Mouse (Mus musculus) neural tube, embryonic 14.5 days (tissue): ENCODE measurements around the gene Scamp2. TPM values are rescaled to one million over a fixed set of nuclear protein-coding genes. Genes with fewer than 3 reads are reported as not detected.

Source experiments
- ATAC-seq: fragments of 200-750 bp; cut with Nextera tagmentation; 2 replicates; pipeline ENCODE4 v1.8.0; 2017; ENCODE audit warnings: low read depth, mild to moderate bottlenecking, moderate TSS enrichment, moderate library complexity
- H3K27ac ChIP-seq: fragments of 300-500 bp; sonication (generic); 2 replicates; pipeline ENCODE4 v1.5.1; 2014; ENCODE audit warnings: low read depth, mild to moderate bottlenecking, control low read depth, low read length, moderate library complexity, mixed read lengths
- H3K27me3 ChIP-seq: fragments of 300-500 bp; sonication (generic); 2 replicates; pipeline ENCODE4 v1.6.1; 2014; ENCODE audit warnings: low read length; ENCODE audit not compliant: control insufficient read depth, insufficient read depth
- H3K36me3 ChIP-seq: fragments of 300-500 bp; sonication (generic); 2 replicates; pipeline ENCODE4 v1.6.1; 2014; ENCODE audit warnings: low read length, mixed read lengths; ENCODE audit not compliant: control insufficient read depth, insufficient read depth
- H3K4me1 ChIP-seq: fragments of 300-500 bp; sonication (generic); 2 replicates; pipeline ENCODE4 v1.6.1; 2014; ENCODE audit warnings: low read length; ENCODE audit not compliant: control insufficient read depth, insufficient read depth
- H3K4me2 ChIP-seq: fragments of 300-500 bp; sonication (generic); 2 replicates; pipeline ENCODE4 v1.6.1; 2014; ENCODE audit warnings: mild to moderate bottlenecking, low read depth, low read length, control low read depth
- H3K4me3 ChIP-seq: fragments of 300-500 bp; sonication (generic); 2 replicates; pipeline ENCODE4 v1.5.1; 2014; ENCODE audit warnings: low read depth, low read length, control low read depth, mixed read lengths
- H3K9ac ChIP-seq: fragments of 300-500 bp; sonication (generic); replicated peaks from 2 replicates; pipeline ENCODE4 v1.6.1; 2014; ENCODE audit warnings: low read depth, mild to moderate bottlenecking, control low read depth, low read length, mixed read lengths
- H3K9me3 ChIP-seq: fragments of 300-500 bp; sonication (generic); 2 replicates; pipeline ENCODE4 v1.6.1; 2016; ENCODE audit warnings: low read length; ENCODE audit not compliant: control insufficient read depth
- WGBS: fragments of 180-500 bp; shearing (Covaris S2); extraction: QIAGEN DNeasy Blood & Tissue Kit; methylation state at CpG from one replicate; pipeline ENCODE4 v1.1.7; 2014; 5-methylcytosine and 5-hydroxymethylcytosine counted together
- polyA plus RNA-seq: library from polyadenylated mRNA; unstranded; fragments of >200 nt; fragmentation: Nextera tagmentation; extraction: Ambion mirVana; gene quantifications from 2 replicates; pipeline ENCODE4 v1.2.1, GENCODE M21; 2014

Gene Scamp2
- polyA plus RNA-seq, 1 experiment from 2014 or later = 46.1 TPM

DNA sequence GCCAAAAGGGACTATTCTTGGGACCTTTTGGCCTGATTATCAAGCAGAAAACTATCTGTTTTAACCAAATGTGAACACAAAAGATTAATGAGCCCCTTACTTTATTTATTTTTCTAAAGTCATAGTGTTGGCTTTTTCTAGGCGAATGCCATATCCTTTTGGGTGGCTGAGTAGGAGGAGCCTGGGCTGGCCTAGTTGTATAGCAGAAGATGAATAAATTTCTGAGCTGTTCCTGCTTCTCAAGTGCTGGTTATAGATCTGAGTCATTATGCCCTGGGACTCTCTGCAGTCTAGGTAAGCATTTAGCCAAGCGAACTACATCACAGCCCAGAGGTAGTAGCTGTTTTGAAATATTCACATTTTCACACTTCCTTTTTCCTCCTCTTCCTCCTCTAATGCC is 35.2 kb upstream of the Scamp2 start:
- ATAC-seq = no peak
- Histone ChIP-seq H3K9ac (no peak overlapping the region), H3K4me2 (no peak overlapping the region), H3K4me1 (peaks cover 17% of the 10 kb centered on the region), H3K27me3 (no peaks in the 10 kb centered on the region), H3K9me3 (no peaks in the 10 kb centered on the region), H3K27ac (no peak overlapping the region), H3K4me3 (no peak overlapping the region), H3K36me3 (peaks cover 6% of the 10 kb centered on the region; the same call in 1 of the 2 replicates)
- 85% methylated on average over 2 of the region's 2 CpGs for WGBS

DNA sequence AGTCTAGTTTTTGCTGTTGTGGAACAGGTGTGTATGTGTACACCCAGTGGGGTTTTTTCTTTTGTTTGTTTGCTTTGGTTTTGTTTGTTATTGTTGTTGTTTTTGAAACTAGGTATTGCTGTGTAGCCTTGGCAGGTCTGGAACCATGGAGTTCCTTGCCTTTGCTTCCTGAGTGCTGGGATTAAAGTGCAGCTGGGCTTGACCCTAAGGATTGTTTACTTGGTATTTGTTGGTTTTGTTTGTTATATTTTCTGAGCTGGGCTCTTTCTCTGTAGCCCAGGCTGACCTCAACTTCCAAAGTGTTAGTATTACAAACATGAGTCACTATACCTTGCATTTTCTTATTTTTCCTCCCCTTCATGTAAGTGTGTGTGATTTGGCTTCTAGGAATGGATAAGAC is 34.3 kb upstream of the Scamp2 start:
- Histone ChIP-seq H3K36me3 (peaks cover 9% of the 10 kb centered on the region), H3K4me3 (no peak overlapping the region), H3K9me3 (no peaks in the 10 kb centered on the region), H3K4me1 (peaks cover 16% of the 10 kb centered on the region), H3K9ac (no peak overlapping the region), H3K4me2 (no peak overlapping the region), H3K27ac (no peak overlapping the region), H3K27me3 (no peaks in the 10 kb centered on the region)
- ATAC-seq = no peak

GRCm38 (mm10) chr9:57531946-57532345 is 28.8 kb upstream of the Scamp2 start:
- Histone ChIP-seq H3K4me2 (no peak overlapping the region), H3K36me3 (peaks cover 25% of the 10 kb centered on the region), H3K27me3 (no peaks in the 10 kb centered on the region), H3K9me3 (no peaks in the 10 kb centered on the region), H3K27ac (no peak overlapping the region), H3K9ac (no peak overlapping the region), H3K4me1 (peaks cover 3% of the 10 kb centered on the region; the same call in 1 of the 2 replicates), H3K4me3 (no peak overlapping the region)
- no peak for ATAC-seq
- 86% methylated on average over 1 of the region's 1 CpGs for WGBS

DNA sequence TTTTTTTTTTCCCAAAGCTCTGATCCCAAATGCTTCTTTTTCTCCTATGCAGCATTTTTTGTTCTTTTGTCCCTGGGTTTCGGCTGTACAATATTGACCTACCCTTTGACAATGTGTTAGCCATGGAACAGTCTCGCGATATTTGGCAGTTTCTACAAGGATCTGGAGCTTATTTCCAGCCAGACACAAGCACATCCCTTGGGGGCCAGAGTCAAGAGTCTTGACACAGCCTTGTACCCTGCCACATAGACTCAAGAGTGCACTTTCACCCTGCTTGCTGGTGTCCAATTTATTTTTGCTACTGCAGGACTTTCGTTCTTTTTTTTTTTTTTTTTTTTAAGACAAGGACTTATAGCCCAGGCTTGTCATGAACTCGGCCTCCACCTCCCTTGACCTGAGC is 24.4 kb upstream of the Scamp2 start:
- no peak for ATAC-seq
- Histone ChIP-seq H3K36me3 (peaks cover 27% of the 10 kb centered on the region; the same call in 1 of the 2 replicates), H3K9me3 (no peaks in the 10 kb centered on the region), H3K4me1 (peaks cover 12% of the 10 kb centered on the region), H3K4me2 (no peak overlapping the region; the same call in 1 of the 2 replicates), H3K9ac (no peak overlapping the region), H3K4me3 (no peak overlapping the region), H3K27me3 (no peaks in the 10 kb centered on the region), H3K27ac (no peak overlapping the region)
- WGBS = 91% methylated on average over 5 of the region's 5 CpGs

- H3K27ac ChIP-seq = peak within 1 kb of the TSS; percentile 90
- H3K9me3 ChIP-seq = no peaks in the 10 kb centered on the region
- H3K27me3 ChIP-seq = no peaks in the 10 kb centered on the region
- WGBS = 2% methylated on average over 39 of the region's 45 CpGs
- H3K4me1 ChIP-seq = peaks cover 12% of the 10 kb centered on the region
- peak within 1 kb of the TSS; percentile 90 for H3K9ac ChIP-seq
- peak within 1 kb of the TSS; percentile 82 for H3K4me2 ChIP-seq
- peak; percentile 91 for ATAC-seq
- H3K4me3 ChIP-seq = peak within 1 kb of the TSS; percentile 91
- peaks cover 24% of the 10 kb centered on the region; the same call in 1 of the 2 replicates for H3K36me3 ChIP-seq
These were observed 23.6 kb upstream of the Scamp2 start, which contains the start of gene Fam219b for GRCm38 (mm10) chr9:57537044-57537727. Gene Fam219b, plus strand, starts transcription at chr9:57537528.

DNA sequence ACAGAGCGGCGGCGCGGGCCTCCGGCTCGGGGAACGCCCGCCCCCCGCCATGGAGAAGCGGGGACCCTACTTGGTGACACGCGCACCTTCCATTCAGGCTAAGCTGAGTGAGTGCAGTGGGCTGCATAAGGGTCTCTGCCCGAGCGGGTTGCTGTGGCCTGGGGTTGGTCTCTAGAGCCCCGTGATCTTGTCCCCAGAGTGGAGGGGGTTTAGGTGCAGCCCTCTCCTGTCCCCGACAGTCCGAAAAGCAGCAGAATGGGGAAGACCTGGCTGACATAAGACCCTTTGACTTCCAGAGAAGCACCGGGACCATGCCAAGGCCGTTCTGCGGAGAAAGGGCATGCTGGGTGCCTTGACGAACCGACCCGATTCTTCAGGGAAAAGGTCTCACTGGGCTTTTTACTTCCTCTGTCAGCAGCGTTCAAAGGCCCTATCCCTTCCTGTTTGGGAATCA is 23.0 kb upstream of the Scamp2 start:
- H3K4me3 ChIP-seq = peak overlapping the region; percentile 91
- no peaks in the 10 kb centered on the region for H3K27me3 ChIP-seq
- H3K4me1 ChIP-seq = peaks cover 12% of the 10 kb centered on the region
- under 1% methylated on average over 14 of the region's 24 CpGs for WGBS
- H3K36me3 ChIP-seq = peaks cover 24% of the 10 kb centered on the region; the same call in 1 of the 2 replicates
- peak overlapping the region; percentile 82 for H3K4me2 ChIP-seq
- peak overlapping the region; percentile 90 for H3K27ac ChIP-seq
- no peaks in the 10 kb centered on the region for H3K9me3 ChIP-seq
- peak; percentile 86 for ATAC-seq
- peak overlapping the region; percentile 90 for H3K9ac ChIP-seq

DNA sequence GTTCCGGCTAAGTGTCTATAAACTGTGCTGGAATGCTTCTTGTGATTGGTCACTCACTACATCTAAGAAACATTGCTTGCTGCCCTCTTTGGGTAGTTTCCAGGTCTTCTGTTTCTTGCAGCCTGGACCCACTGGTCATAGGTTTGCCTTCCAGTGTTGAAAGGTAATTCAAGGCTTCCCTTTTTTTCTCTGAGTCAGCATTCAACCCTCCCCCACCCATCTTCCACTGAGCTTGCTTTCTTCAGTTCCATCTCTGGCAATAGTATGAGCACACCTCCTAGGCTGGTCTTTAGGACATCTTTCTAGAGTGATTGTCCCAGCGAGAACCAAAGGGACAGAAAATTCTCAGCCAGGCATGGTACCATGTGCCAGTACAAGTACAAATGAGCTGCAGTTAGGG is 21.2 kb upstream of the Scamp2 start:
- Histone ChIP-seq H3K9ac (no peak overlapping the region), H3K4me3 (no peak overlapping the region), H3K4me2 (no peak overlapping the region), H3K9me3 (no peaks in the 10 kb centered on the region), H3K27me3 (no peaks in the 10 kb centered on the region), H3K27ac (no peak overlapping the region), H3K4me1 (peaks cover 12% of the 10 kb centered on the region), H3K36me3 (peaks cover 36% of the 10 kb centered on the region)
- ATAC-seq = no peak
- WGBS = 95% methylated on average over 2 of the region's 2 CpGs

DNA sequence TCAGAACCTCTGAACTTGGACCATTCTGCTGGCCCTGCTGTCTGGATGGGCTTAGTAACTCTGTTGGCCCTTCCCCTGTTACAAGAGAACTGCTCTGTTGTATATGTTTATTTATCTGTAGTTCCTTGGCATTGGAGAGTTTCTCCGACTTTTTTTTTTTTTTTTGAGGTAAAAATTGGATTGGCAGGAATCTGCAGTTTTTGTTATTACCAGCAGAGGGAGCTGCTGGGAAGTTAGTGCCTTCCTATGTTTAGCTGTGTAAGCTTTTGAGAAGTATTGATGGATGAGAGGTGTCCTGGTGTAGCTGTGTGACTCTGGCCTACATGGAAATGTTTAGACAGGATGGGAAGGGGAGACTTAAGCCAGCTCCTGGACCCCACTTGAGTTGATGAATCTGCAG is 19.4 kb upstream of the Scamp2 start:
- H3K4me3 ChIP-seq = no peak overlapping the region
- no peak overlapping the region for H3K4me2 ChIP-seq
- H3K36me3 ChIP-seq = peaks cover 50% of the 10 kb centered on the region
- ATAC-seq = no peak
- peaks cover 12% of the 10 kb centered on the region for H3K4me1 ChIP-seq
- no peaks in the 10 kb centered on the region for H3K9me3 ChIP-seq
- WGBS = 24% methylated on average over 1 of the region's 1 CpGs
- H3K9ac ChIP-seq = no peak overlapping the region
- H3K27ac ChIP-seq = no peak overlapping the region
- H3K27me3 ChIP-seq = no peaks in the 10 kb centered on the region

- Histone ChIP-seq H3K4me1 (peaks cover under 1% of the 10 kb centered on the region; the same call in 1 of the 2 replicates), H3K9me3 (no peaks in the 10 kb centered on the region), H3K4me3 (no peak overlapping the region), H3K4me2 (no peak overlapping the region), H3K36me3 (peaks cover 65% of the 10 kb centered on the region), H3K27ac (no peak overlapping the region), H3K9ac (no peak overlapping the region), H3K27me3 (no peaks in the 10 kb centered on the region)
- WGBS = 90% methylated on average over 3 of the region's 3 CpGs
- ATAC-seq = no peak
These were observed 16.8 kb upstream of the Scamp2 start for GRCm38 (mm10) chr9:57543951-57544350.
